Mouse (Mus musculus): ENCODE measurements around the gene Ctu1. TPM values are rescaled to one million over a fixed set of nuclear protein-coding genes. Genes with fewer than 3 reads are reported as not detected.
"Not testable (repeated sequence)": the region's sequence is repeated elsewhere in the genome, so short reads cannot be mapped to it uniquely, and the experiment has no call there.

Gene Ctu1
- polyA plus RNA-seq, 1 experiment from 2014 or later = 18.9 TPM

DNA sequence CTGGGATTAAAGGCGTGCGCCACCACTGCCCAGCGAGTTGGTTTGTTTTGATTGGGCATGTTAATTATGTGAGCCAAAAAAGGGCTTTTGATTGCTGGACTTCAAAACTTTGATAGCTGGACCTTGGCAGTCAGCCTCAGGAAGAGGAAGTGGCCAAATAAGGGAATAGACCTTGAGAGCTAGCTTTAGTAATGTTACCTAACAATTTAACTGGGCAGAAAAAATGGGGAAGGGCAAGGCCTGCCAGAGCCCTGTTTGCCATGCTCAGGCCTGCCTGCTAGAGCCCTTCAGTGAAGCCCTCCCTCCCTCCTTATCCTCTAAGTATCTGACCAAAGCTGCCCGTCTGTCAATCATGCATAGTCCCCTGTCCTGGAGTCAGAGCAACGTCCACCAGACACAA, 29.2 kb upstream of the Ctu1 start:
- Histone ChIP-seq H3K4me1 (ENCODE audit: control insufficient read depth, insufficient read depth, low read length) (no peaks in the 10 kb centered on the region), H3K36me3 (ENCODE audit: control insufficient read depth, insufficient read depth, low read length) (no peaks in the 10 kb centered on the region), H3K9me3 (replicated peaks; ENCODE audit: control insufficient read depth, low read length) (no peaks in the 10 kb centered on the region), H3K27me3 (replicated peaks; ENCODE audit: control insufficient read depth, insufficient read depth, low read length) (no peaks in the 10 kb centered on the region), H3K27ac (ENCODE audit: low read depth, low read length) (no peak overlapping the region), H3K4me2 (ENCODE audit: low read length) (no peak overlapping the region), H3K4me3 (ENCODE audit: low read depth, low read length) (no peak overlapping the region), H3K9ac (ENCODE audit: low read length) (no peak overlapping the region)
- ATAC-seq = no peak
- DNase-seq (ENCODE audit: low spot score) = no peak
- 81% methylated on average over 5 of the region's 5 CpGs for WGBS

DNA sequence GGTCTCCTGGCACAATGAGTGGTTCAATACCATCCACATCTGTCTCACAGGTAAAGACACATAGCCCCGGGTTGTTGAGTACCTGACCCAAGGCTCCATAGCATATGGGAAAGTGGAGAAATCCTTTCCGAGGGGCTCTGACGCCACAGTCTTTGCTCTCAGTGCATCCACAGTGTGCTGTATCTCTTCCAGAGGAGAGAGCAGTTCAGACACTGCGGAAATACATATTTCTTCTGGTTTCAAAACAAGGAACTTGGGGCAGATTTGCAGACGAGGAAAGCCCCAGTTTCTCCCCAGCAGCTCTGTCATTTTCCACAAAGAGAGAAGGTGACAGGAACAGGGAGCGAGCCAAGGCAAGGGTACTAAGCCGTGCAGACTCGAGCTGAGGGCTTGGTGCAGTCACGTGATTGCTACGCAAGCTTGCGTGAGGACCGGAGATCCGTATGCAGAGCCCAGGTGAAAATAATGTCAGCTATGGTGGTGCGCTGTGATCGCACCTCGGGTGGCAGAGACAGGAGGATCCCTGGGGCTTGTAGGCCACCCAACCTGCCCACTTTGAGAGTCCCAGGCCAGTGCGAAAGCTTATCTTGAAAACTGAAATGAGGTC, 28.7 kb upstream of the Ctu1 start:
- H3K9ac ChIP-seq (ENCODE audit: low read length) = no peak overlapping the region
- no peaks in the 10 kb centered on the region for H3K9me3 ChIP-seq (replicated peaks; ENCODE audit: control insufficient read depth, low read length)
- H3K36me3 ChIP-seq (ENCODE audit: control insufficient read depth, insufficient read depth, low read length) = no peaks in the 10 kb centered on the region
- ATAC-seq (no peak), DNase-seq (ENCODE audit: low spot score) (no peak)
- no peak overlapping the region for H3K27ac ChIP-seq (ENCODE audit: low read depth, low read length)
- WGBS = 87% methylated on average over 17 of the region's 17 CpGs
- H3K4me2 ChIP-seq (ENCODE audit: low read length) = no peak overlapping the region
- no peaks in the 10 kb centered on the region for H3K4me1 ChIP-seq (ENCODE audit: control insufficient read depth, insufficient read depth, low read length)
- H3K4me3 ChIP-seq (ENCODE audit: low read depth, low read length) = no peak overlapping the region
- H3K27me3 ChIP-seq (replicated peaks; ENCODE audit: control insufficient read depth, insufficient read depth, low read length) = no peaks in the 10 kb centered on the region

DNA sequence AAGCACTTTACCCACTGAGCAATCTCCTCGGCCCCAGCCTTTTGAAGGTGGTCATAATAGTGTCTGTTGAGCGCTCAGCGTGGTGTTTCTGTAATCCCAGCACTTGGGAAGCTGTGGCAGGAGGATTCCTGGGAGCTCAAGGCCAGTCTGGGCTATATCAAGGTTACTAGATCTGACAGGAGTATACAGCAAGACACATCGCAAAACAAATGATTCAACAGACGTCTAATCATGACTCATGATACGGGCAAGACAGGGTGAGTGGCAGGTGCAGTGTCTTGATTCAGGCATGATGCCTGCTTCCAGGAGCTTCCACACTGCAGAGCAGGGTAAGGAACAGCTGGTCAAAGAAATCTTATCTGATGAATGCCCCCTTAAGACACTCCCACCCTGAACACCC, 19.1 kb upstream of the Ctu1 start:
- no peak overlapping the region for H3K4me2 ChIP-seq (ENCODE audit: low read length)
- H3K27me3 ChIP-seq (replicated peaks; ENCODE audit: control insufficient read depth, insufficient read depth, low read length) = no peaks in the 10 kb centered on the region
- DNase-seq (ENCODE audit: low spot score) = no peak
- no peak overlapping the region for H3K27ac ChIP-seq (ENCODE audit: low read depth, low read length)
- WGBS = 84% methylated on average over 6 of the region's 6 CpGs
- no peak overlapping the region for H3K4me3 ChIP-seq (ENCODE audit: low read depth, low read length)
- H3K9ac ChIP-seq (ENCODE audit: low read length) = no peak overlapping the region
- no peaks in the 10 kb centered on the region for H3K9me3 ChIP-seq (replicated peaks; ENCODE audit: control insufficient read depth, low read length)
- H3K4me1 ChIP-seq (ENCODE audit: control insufficient read depth, insufficient read depth, low read length) = no peaks in the 10 kb centered on the region
- ATAC-seq = no peak
- no peaks in the 10 kb centered on the region for H3K36me3 ChIP-seq (ENCODE audit: control insufficient read depth, insufficient read depth, low read length)

GRCm38 (mm10) chr7:43654519-43654918, 17.3 kb upstream of the Ctu1 start:
- Histone ChIP-seq H3K9me3 (replicated peaks; ENCODE audit: control insufficient read depth, low read length) (no peaks in the 10 kb centered on the region), H3K9ac (ENCODE audit: low read length) (no peak overlapping the region), H3K27ac (ENCODE audit: low read depth, low read length) (no peak overlapping the region), H3K36me3 (ENCODE audit: control insufficient read depth, insufficient read depth, low read length) (no peaks in the 10 kb centered on the region), H3K27me3 (replicated peaks; ENCODE audit: control insufficient read depth, insufficient read depth, low read length) (no peaks in the 10 kb centered on the region), H3K4me1 (ENCODE audit: control insufficient read depth, insufficient read depth, low read length) (no peaks in the 10 kb centered on the region), H3K4me3 (ENCODE audit: low read depth, low read length) (no peak overlapping the region), H3K4me2 (ENCODE audit: low read length) (no peak overlapping the region)
- ATAC-seq (no peak), DNase-seq (ENCODE audit: low spot score) (no peak)
- 81% methylated on average over 3 of the region's 3 CpGs for WGBS

DNA sequence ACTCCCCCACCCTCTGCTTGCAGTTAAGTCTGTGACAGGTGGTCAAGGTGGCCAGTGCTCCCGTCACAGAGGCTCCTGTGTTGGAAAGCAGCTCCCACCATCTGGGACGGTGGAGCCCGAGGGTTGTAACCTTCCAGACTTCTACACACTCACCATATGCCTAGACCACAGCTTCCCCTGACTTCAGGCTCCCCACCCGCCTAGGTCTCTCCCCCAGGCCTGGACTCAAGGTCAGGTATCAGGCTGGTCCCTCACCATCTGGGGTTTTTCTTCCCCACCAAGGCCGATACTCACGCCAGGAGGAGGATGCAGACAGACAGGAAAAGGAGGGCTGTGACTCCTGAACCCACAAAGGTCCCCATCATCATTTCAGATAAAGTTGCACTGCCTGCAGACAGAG, 15.6 kb upstream of the Ctu1 start:
- no peak overlapping the region for H3K27ac ChIP-seq (ENCODE audit: low read depth, low read length)
- H3K36me3 ChIP-seq (ENCODE audit: control insufficient read depth, insufficient read depth, low read length) = no peaks in the 10 kb centered on the region
- no peak overlapping the region for H3K4me3 ChIP-seq (ENCODE audit: low read depth, low read length)
- H3K9me3 ChIP-seq (replicated peaks; ENCODE audit: control insufficient read depth, low read length) = no peaks in the 10 kb centered on the region
- H3K9ac ChIP-seq (ENCODE audit: low read length) = no peak overlapping the region
- H3K27me3 ChIP-seq (replicated peaks; ENCODE audit: control insufficient read depth, insufficient read depth, low read length) = no peaks in the 10 kb centered on the region
- ATAC-seq (no peak), DNase-seq (ENCODE audit: low spot score) (no peak)
- no peak overlapping the region for H3K4me2 ChIP-seq (ENCODE audit: low read length)
- no peaks in the 10 kb centered on the region for H3K4me1 ChIP-seq (ENCODE audit: control insufficient read depth, insufficient read depth, low read length)
- 86% methylated on average over 6 of the region's 6 CpGs for WGBS

- Histone ChIP-seq H3K4me3 (ENCODE audit: low read depth, low read length) (no peak within 1 kb of the TSS), H3K9me3 (replicated peaks; ENCODE audit: control insufficient read depth, low read length) (no peaks in the 10 kb centered on the region), H3K27me3 (replicated peaks; ENCODE audit: control insufficient read depth, insufficient read depth, low read length) (no peaks in the 10 kb centered on the region), H3K4me1 (ENCODE audit: control insufficient read depth, insufficient read depth, low read length) (no peaks in the 10 kb centered on the region), H3K4me2 (ENCODE audit: low read length) (no peak within 1 kb of the TSS), H3K36me3 (ENCODE audit: control insufficient read depth, insufficient read depth, low read length) (no peaks in the 10 kb centered on the region), H3K9ac (ENCODE audit: low read length) (no peak within 1 kb of the TSS), H3K27ac (ENCODE audit: low read depth, low read length) (no peak within 1 kb of the TSS)
- ATAC-seq = no peak
- DNase-seq (ENCODE audit: low spot score) = no peak
- WGBS = 76% methylated on average over 1 of the region's 1 CpGs
These were observed 11.8 kb upstream of the Ctu1 start, which contains the start of gene Siglece for GRCm38 (mm10) chr7:43660002-43660401. Gene Siglece, minus strand, starts transcription at chr7:43660161.

DNA sequence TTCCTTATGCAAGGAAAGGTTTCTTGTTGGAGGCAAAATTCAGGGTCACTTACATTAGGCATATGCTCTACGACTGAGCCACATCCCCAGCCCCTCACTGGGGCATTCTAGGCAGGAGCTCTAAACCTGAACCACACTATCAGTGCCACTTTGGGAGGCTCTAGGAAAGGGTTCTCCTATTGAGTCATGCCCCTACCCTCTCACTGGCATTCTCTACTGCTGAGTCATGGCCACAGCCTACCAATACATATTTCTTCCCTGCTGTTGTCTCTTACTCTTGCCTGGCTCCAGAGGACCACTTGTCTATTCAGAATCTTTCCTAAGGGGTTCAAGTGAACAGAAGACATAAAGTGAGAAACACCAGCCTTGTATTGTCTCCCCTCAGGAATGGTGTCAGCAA, 9.0 kb upstream of the Ctu1 start:
- H3K27ac ChIP-seq (ENCODE audit: low read depth, low read length) = no peak overlapping the region
- H3K9me3 ChIP-seq (replicated peaks; ENCODE audit: control insufficient read depth, low read length) = no peaks in the 10 kb centered on the region
- H3K36me3 ChIP-seq (ENCODE audit: control insufficient read depth, insufficient read depth, low read length) = no peaks in the 10 kb centered on the region
- no peaks in the 10 kb centered on the region for H3K4me1 ChIP-seq (ENCODE audit: control insufficient read depth, insufficient read depth, low read length)
- DNase-seq (ENCODE audit: low spot score) (no peak), ATAC-seq (no peak)
- H3K9ac ChIP-seq (ENCODE audit: low read length) = no peak overlapping the region
- no peak overlapping the region for H3K4me2 ChIP-seq (ENCODE audit: low read length)
- 83% methylated on average over 1 of the region's 1 CpGs for WGBS
- no peaks in the 10 kb centered on the region for H3K27me3 ChIP-seq (replicated peaks; ENCODE audit: control insufficient read depth, insufficient read depth, low read length)
- no peak overlapping the region for H3K4me3 ChIP-seq (ENCODE audit: low read depth, low read length)

- H3K9ac ChIP-seq (ENCODE audit: low read length); H3K4me1 ChIP-seq (ENCODE audit: control insufficient read depth, insufficient read depth, low read length); H3K36me3 ChIP-seq (ENCODE audit: control insufficient read depth, insufficient read depth, low read length); H3K9me3 ChIP-seq (replicated peaks; ENCODE audit: control insufficient read depth, low read length); H3K4me2 ChIP-seq (ENCODE audit: low read length); ATAC-seq; DNase-seq (ENCODE audit: low spot score); H3K27ac ChIP-seq (ENCODE audit: low read depth, low read length); H3K4me3 ChIP-seq (ENCODE audit: low read depth, low read length); H3K27me3 ChIP-seq (replicated peaks; ENCODE audit: control insufficient read depth, insufficient read depth, low read length): not testable (repeated sequence)
- WGBS = 90% methylated on average over 4 of the region's 4 CpGs
These were observed 4.6 kb upstream of the Ctu1 start for GRCm38 (mm10) chr7:43667221-43667620.

DNA sequence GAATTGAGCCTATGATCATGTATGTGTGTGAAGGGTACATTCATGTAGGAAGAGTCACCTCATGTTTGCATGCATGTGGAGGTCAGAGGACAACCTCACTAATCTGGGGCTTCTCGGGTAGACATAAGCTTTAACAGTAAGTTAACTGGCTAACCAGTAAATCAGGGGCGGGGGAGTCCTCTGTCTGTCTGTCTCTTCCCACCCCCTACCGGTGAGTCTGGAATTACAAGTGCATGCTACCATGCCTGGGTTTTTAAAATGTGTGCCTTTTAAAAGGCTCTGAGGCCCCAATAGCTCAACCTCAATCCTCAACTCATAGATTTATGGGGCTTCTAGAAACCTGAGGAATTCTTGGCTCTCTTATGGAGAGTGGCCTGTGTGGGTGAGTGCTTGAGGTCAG, 3.2 kb upstream of the Ctu1 start:
- DNase-seq (ENCODE audit: low spot score) = peak; percentile 13
- Histone ChIP-seq H3K4me2 (ENCODE audit: low read length) (no peak overlapping the region), H3K9me3 (replicated peaks; ENCODE audit: control insufficient read depth, low read length) (no peaks in the 10 kb centered on the region), H3K27me3 (replicated peaks; ENCODE audit: control insufficient read depth, insufficient read depth, low read length) (no peaks in the 10 kb centered on the region), H3K9ac (ENCODE audit: low read length) (no peak overlapping the region), H3K4me1 (ENCODE audit: control insufficient read depth, insufficient read depth, low read length) (peaks cover 3% of the 10 kb centered on the region; the same call in 1 of the 2 replicates), H3K27ac (ENCODE audit: low read depth, low read length) (no peak overlapping the region), H3K36me3 (ENCODE audit: control insufficient read depth, insufficient read depth, low read length) (no peaks in the 10 kb centered on the region), H3K4me3 (ENCODE audit: low read depth, low read length) (no peak overlapping the region)
- WGBS = 14% methylated on average over 3 of the region's 3 CpGs
- ATAC-seq = no peak
